Mouse (Mus musculus) brain, embryonic 14.5 days (tissue): ENCODE measurements around the gene Gm49510.

ENCODE experiments used
- CTCF ChIP-seq: fragments of 200-500 bp; IDR thresholded peaks from 2 replicates; pipeline ENCODE4 v1.5.1; 2012; ENCODE audit warnings: inconsistent platforms, mild to moderate bottlenecking, moderate library complexity, borderline replicate concordance; ENCODE audit not compliant: insufficient read depth, insufficient read length; ENCODE audit errors: extremely low read depth
- POLR2A ChIP-seq: fragments of 200-500 bp; IDR thresholded peaks from 2 replicates; pipeline ENCODE4 v1.6.1; 2012; ENCODE audit warnings: mild to moderate bottlenecking, inconsistent platforms, borderline replicate concordance; ENCODE audit not compliant: poor library complexity, insufficient read depth, insufficient read length, severe bottlenecking; ENCODE audit errors: extremely low read depth

GRCm38 (mm10) chr15:78868826-78869233 lies 30.6 kb upstream of the Gm49510 start:
- TF ChIP-seq POLR2A (no peak), CTCF (no peak)
